Mouse (Mus musculus) stomach, embryonic 16.5 days (tissue): ENCODE results near the gene Zdhhc23. TPM values are rescaled to one million over a fixed set of nuclear protein-coding genes. Genes with fewer than 3 reads are reported as not detected.

Experiments
- microRNA-seq: library from miRNA; unstranded; fragments of <30 nt; microRNA quantifications from one replicate; pipeline ENCODE4, GENCODE M21; 2016
- polyA plus RNA-seq: library from polyadenylated mRNA; unstranded; fragments of >200 nt; fragmentation: Nextera tagmentation; extraction: Ambion mirVana; gene quantifications from 2 replicates; pipeline ENCODE4 v1.2.1, GENCODE M21; 2015

Gene Zdhhc23
- polyA plus RNA-seq, 1 experiment from 2014 or later: 3.0 TPM

Small RNAs within 50 kb of the gene (microRNA-seq; reads per million reads assigned to microRNA genes)
- gene Mir3470b: not detected

Other genes starting within 250 kb of the Zdhhc23 start
- not detected in 2 replicates for gene Drd3, start 225.8 kb downstream of the Zdhhc23 start, polyA plus RNA-seq
- gene Ccdc191, start 90.0 kb downstream of the Zdhhc23 start, polyA plus RNA-seq: 9.8 and 13.2 TPM in 2 replicates
- gene Qtrt2, start 53.0 kb downstream of the Zdhhc23 start, polyA plus RNA-seq: 24.2 and 24.7 TPM in 2 replicates
- 6.8 and 9.2 TPM in 2 replicates for gene Gramd1c, start 83.6 kb upstream of the Zdhhc23 start, polyA plus RNA-seq
- gene Atp6v1a, start 159.9 kb upstream of the Zdhhc23 start, polyA plus RNA-seq: 67.7 and 82.7 TPM in 2 replicates
- gene Naa50, start 160.0 kb upstream of the Zdhhc23 start, polyA plus RNA-seq: 87.4 and 107 TPM in 2 replicates
- gene Usf3, start 193.5 kb upstream of the Zdhhc23 start, polyA plus RNA-seq: 2.7 and 3.3 TPM in 2 replicates